Mouse (Mus musculus): Measurements from ENCODE around the gene Ssh2.

- TF ChIP-seq CTCF (IDR thresholded peaks at IDR 0.05; ENCODE audit: extremely low read depth, insufficient read depth, low read length) (no peak), POLR2A (IDR thresholded peaks at IDR 0.05; ENCODE audit: extremely low read depth, insufficient read depth, low read length) (no peak)
Measured at GRCm38 (mm10) chr11:77372196-77372904, 156.3 kb downstream of the Ssh2 start.
